Mouse (Mus musculus): ENCODE measurements at regions not wholly inside any gene's neighbourhood (a gene's known extent, or its start where the extent isn't known, plus 50 kb on each side); places are given as distances from the start of the nearest gene placed in this dataset.
"Not testable (repeated sequence)": the region's sequence is repeated elsewhere in the genome, so short reads cannot be mapped to it uniquely, and the experiment has no call there.

DNA sequence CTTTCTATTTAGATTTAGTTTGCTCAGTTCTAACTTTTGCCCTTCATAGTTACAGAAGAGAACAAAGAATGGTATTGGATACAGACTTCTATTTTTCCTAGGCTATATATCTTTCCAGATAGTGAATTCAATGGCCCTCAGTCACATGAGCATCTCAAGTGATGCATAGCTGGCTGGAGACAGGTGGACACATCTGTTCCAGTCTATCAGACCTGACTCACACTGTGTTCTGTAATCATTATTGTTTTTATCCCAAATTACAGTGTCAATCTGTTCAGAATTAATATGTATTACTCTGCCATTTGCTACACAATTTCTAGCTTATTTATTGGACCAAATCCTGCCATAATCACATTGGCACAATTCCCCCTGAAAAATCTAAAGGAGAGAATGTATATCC is 298.0 kb upstream of the Foxg1 start:
- no peaks in the 10 kb centered on the region for H3K27me3 ChIP-seq
- no peaks in the 10 kb centered on the region for H3K36me3 ChIP-seq
- no peak overlapping the region for H3K4me2 ChIP-seq (replicated peaks)
- H3K9me3 ChIP-seq: no peaks in the 10 kb centered on the region
- no peak for ATAC-seq
- no peak overlapping the region for H3K9ac ChIP-seq (replicated peaks)
- H3K27ac ChIP-seq: no peak overlapping the region
- H3K4me3 ChIP-seq (replicated peaks): no peak overlapping the region
- no peaks in the 10 kb centered on the region for H3K4me1 ChIP-seq (replicated peaks)

DNA sequence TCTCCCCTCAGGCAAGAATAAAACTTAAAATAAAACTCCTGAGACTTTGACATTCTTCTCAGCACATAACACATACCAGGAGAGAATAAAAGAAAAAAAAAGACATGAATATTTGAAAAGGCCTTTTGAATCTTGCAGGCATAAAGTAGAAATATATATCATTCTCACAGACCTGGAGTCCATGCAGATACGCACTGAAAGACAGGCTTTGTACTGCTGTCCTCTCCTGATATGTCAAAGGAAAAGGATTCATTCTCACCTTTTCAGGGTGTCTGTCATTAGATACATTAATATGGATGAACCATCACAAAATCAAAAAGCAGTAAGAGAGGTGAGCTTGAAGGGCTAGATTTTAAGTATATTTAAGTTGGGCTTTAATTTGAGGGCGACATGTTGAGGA is 296.4 kb upstream of the Foxg1 start:
- Histone ChIP-seq H3K9me3 (no peaks in the 10 kb centered on the region), H3K27me3 (no peaks in the 10 kb centered on the region), H3K4me2 (replicated peaks) (no peak overlapping the region), H3K4me1 (replicated peaks) (no peaks in the 10 kb centered on the region), H3K27ac (no peak overlapping the region), H3K9ac (replicated peaks) (no peak overlapping the region), H3K4me3 (replicated peaks) (no peak overlapping the region), H3K36me3 (no peaks in the 10 kb centered on the region)
- WGBS: 72% methylated on average over 2 of the region's 2 CpGs
- no peak for ATAC-seq

DNA sequence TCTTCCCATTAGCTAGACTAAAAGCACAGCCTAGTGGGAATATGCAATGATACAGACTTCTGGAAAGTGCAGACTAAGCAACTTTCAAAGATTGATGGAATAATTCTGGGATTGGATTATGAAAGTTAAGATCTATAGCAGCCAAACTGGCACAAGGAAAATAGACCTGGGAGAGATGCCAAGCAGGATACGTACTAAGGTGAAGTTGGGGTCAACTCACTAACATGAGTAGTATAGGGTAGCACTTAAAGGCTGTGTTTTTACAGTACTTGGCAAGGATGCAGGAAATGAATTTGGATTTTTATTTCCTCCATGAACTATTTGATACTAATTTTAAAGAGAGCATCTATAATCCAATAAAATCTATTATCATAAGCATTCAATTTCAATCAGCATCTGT is 292.3 kb upstream of the Foxg1 start:
- no peaks in the 10 kb centered on the region for H3K4me1 ChIP-seq (replicated peaks)
- no peaks in the 10 kb centered on the region for H3K9me3 ChIP-seq
- no peak for ATAC-seq

DNA sequence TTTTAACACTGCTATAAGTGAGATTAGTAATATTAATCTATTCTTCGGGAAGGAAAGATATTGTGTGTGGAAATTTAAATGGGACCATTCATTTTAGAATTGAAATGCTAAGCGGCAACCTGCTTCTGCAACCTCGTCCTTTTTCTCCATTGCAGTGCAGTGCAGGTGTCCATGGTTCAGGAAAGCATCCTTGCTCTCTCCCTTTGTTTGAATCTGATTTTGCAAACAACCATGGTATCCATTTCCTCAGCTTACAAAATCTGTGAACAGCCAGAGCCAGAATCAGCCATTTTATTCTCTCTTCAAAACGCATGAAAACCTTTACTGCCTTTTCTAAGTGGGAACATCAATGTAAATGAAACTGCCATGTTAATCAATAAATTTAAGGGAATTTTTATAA is 276.5 kb upstream of the Foxg1 start:
- Histone ChIP-seq H3K27me3 (no peaks in the 10 kb centered on the region), H3K27ac (peak overlapping the region; percentile 87), H3K4me3 (replicated peaks) (no peak overlapping the region), H3K4me2 (replicated peaks) (no peak overlapping the region), H3K9me3 (no peaks in the 10 kb centered on the region), H3K4me1 (replicated peaks) (peaks cover 12% of the 10 kb centered on the region; the same call in 1 of the 2 replicates), H3K9ac (replicated peaks) (no peak overlapping the region), H3K36me3 (no peaks in the 10 kb centered on the region)
- WGBS: 52% methylated on average over 4 of the region's 4 CpGs
- ATAC-seq: peak; percentile 73; the same call in 1 of the 2 replicates

More for the DNA sequence above, 292.3 kb upstream of the Foxg1 start:
- Histone ChIP-seq H3K27ac (no peak overlapping the region), H3K9ac (replicated peaks) (no peak overlapping the region), H3K4me3 (replicated peaks) (no peak overlapping the region), H3K4me2 (replicated peaks) (no peak overlapping the region), H3K36me3 (no peaks in the 10 kb centered on the region), H3K27me3 (no peaks in the 10 kb centered on the region)
- 88% methylated on average over 1 of the region's 1 CpGs for WGBS

DNA sequence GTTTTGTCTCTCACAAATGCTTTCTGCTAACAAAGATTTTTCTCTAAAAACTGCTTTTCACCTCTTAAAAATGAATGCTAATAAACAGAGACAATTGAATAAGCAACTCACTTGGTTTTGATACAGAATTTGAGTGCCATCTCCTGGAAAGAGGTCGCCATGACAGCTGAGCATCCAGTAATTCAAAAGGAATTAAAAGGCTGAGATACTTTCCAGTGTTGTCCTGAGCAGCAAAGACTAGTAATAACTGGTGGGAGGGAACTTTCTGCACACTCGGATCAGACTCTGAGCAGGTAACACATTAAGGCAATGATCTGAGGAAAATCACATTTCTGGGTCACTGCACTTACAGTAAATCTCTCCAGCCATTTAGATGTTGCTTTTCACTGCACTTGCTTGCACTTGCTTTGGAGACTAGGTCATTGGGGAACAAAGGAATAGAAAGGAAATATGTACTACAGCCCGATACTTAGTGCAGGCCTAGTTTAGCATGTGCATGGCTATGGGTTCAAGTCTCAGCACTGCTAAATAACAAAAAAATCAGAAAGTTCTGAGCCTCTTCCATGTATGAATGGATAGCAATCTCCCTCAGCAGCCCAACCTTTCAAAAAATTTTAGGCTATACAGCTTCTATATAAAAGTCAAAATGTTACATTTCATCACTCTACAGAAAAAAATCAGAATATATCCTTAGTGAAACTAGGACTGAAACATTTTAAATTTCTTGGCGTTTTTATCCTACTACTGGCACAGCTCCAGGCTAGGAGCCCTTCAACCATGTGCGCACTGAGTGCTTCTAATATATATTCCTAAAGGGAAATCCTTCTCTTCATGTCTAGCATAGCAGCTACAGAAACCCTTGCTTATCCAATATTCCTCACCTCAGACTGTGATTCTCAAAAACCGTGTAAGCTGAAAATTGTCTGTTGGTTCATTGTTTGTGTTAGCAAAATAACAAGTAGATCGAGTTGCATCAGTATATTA is 275.8 kb upstream of the Foxg1 start:
- H3K9ac ChIP-seq (replicated peaks): no peak overlapping the region
- H3K27me3 ChIP-seq: no peaks in the 10 kb centered on the region
- no peaks in the 10 kb centered on the region for H3K9me3 ChIP-seq
- H3K27ac ChIP-seq: peak overlapping the region; percentile 54
- no peak overlapping the region for H3K4me2 ChIP-seq (replicated peaks)
- 51% methylated on average over 7 of the region's 7 CpGs for WGBS
- ATAC-seq: peak; percentile 67
- no peaks in the 10 kb centered on the region for H3K36me3 ChIP-seq
- H3K4me3 ChIP-seq (replicated peaks): no peak overlapping the region
- peaks cover 12% of the 10 kb centered on the region; the same call in 1 of the 2 replicates for H3K4me1 ChIP-seq (replicated peaks)

DNA sequence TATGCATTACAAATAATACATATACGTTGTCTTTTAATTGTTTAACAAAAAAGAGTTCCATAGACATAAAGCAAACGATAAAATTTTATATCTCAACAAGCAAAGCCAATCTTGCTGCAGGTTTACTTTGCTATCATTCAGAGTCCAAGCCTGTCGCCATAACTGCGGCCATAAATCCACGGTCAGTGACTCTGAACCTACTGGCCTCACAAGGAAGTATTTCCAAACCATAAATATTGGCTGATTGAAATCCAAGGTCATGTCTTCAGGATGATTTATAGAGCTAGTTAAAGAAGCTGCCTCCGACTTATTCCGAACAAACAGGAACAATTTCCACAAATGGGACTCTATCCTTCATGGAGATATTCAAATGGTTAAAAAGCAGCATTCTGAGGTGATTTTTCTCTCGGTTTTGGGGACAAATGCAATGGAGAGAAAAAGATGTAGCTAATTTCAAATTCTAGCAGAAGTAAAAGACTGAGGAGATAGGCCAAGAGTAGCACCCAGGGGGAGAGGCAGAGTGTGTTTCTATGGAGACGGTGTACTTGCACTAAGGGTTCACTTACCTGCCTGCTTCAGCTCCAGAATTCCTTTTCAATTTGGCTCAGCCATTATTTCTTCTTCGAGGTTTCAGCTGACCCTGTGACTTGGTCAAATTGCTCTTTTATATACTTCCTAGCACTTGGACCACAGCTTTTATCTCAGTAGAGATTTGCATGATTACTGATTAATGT is 274.9 kb upstream of the Foxg1 start:
- no peak overlapping the region for H3K4me2 ChIP-seq (replicated peaks)
- no peak overlapping the region for H3K27ac ChIP-seq
- no peak for ATAC-seq
- no peak overlapping the region for H3K9ac ChIP-seq (replicated peaks)
- H3K36me3 ChIP-seq: no peaks in the 10 kb centered on the region
- H3K4me3 ChIP-seq (replicated peaks): no peak overlapping the region
- whole genome bisulfite sequencing: 76% methylated on average over 10 of the region's 10 CpGs
- H3K9me3 ChIP-seq: no peaks in the 10 kb centered on the region
- H3K4me1 ChIP-seq (replicated peaks): peaks cover 12% of the 10 kb centered on the region; the same call in 1 of the 2 replicates
- no peaks in the 10 kb centered on the region for H3K27me3 ChIP-seq

DNA sequence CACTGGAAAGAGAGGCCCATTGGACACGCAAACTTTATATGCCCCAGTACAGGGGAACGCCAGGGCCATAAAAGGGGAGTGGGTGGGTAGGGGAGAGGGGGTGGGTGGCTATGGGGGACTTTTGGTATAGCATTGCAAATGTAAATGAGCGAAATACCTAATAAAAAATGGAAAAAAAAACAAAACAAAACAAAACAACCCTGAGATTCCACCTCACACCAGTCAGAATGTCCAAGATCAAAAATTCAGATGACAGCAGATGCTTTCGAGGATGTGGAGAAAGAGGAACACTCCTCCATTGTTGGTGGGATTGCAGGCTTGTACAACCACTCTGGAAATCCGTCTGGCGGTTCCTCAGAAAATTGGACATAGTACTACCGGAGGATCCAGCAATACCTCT is 251.4 kb upstream of the Foxg1 start:
- H3K4me1 ChIP-seq (replicated peaks); H3K27me3 ChIP-seq; H3K4me2 ChIP-seq (replicated peaks); H3K9me3 ChIP-seq; H3K36me3 ChIP-seq; ATAC-seq; H3K27ac ChIP-seq; H3K4me3 ChIP-seq (replicated peaks); H3K9ac ChIP-seq (replicated peaks): not testable (repeated sequence)
- 82% methylated on average over 4 of the region's 7 CpGs for WGBS

DNA sequence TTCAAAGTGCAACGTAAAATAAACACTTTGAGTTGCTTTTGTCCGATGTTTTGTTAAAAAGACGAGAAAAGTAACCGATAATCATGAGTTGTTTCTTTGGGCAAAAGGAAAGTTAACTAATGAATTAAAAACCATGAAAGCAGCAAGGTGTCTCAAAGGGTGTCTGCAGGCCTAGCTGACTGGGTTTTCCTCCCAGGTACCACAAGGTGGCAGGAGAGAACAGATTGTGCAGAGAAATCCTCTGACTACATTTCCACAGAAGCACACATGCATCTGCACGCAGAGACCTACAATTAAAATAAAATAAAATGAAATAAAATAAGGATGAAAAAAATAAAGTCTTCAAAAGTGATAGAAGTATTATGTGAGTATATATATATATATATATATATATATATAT is 212.4 kb upstream of the Foxg1 start:
- Histone ChIP-seq H3K36me3 (no peaks in the 10 kb centered on the region), H3K4me3 (replicated peaks) (no peak overlapping the region), H3K4me2 (replicated peaks) (no peak overlapping the region), H3K27ac (no peak overlapping the region), H3K9ac (replicated peaks) (no peak overlapping the region), H3K4me1 (replicated peaks) (no peaks in the 10 kb centered on the region), H3K9me3 (no peaks in the 10 kb centered on the region), H3K27me3 (no peaks in the 10 kb centered on the region)
- ATAC-seq: peak; percentile 58; the same call in 1 of the 2 replicates
- WGBS: 56% methylated on average over 5 of the region's 5 CpGs

DNA sequence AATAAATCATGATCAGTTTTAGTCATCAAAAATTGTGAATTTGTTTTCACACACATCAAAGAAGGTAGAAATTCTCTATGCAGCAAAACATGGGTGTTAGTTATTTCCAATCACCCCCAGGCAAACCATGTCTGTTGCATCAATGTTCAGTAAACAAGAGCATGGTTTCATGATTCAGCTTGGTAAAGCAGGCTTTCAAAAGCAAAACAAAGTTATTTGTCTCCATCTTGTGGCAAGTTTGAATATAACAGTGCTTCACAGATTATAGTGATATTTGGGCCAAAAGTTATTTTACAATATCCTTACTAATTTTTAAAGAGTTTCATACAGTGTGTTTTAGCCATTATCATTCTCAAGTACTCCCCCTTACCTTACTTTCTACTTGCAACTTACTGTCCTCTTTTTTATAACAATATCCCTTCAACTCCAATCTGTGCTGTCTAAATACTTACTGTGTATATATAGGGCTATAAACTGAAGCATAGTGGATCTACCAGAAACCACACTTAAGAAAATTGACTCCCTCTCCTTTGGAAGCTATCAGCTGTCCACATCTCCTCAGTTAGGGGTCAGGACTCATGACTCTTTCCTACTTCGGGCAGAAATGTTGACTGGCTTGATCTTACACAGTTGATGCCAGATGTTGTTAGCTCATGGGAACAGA is 211.3 kb upstream of the Foxg1 start:
- no peaks in the 10 kb centered on the region for H3K9me3 ChIP-seq
- no peak overlapping the region for H3K9ac ChIP-seq (replicated peaks)
- 86% methylated on average over 1 of the region's 1 CpGs for WGBS
- no peak overlapping the region for H3K4me2 ChIP-seq (replicated peaks)
- H3K4me1 ChIP-seq (replicated peaks): no peaks in the 10 kb centered on the region
- no peak overlapping the region for H3K27ac ChIP-seq
- H3K36me3 ChIP-seq: no peaks in the 10 kb centered on the region
- H3K27me3 ChIP-seq: no peaks in the 10 kb centered on the region
- ATAC-seq: 0 out of 2 replicates have a peak, but pooled peaks have one; percentile 45
- no peak overlapping the region for H3K4me3 ChIP-seq (replicated peaks)

DNA sequence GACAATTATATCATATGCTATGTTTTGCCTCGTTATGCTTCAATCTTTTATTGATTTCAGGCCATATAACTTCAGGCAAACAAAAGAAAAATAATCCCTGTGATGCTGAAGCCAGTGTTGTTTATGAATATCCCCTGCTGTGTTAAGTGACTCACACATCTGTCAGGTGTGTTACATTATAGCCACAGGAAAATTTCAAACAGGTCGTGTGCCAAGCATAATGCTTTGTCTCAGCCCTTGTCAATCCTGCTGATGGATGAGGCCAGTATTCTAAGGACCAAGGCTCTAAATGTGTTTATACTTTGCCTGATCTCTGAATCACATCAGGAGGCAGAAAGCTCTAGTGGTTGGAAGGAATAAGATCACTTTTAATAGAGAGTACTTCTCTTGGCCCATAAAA is 191.1 kb upstream of the Foxg1 start:
- H3K4me2 ChIP-seq (replicated peaks): no peak overlapping the region
- H3K4me1 ChIP-seq (replicated peaks): no peaks in the 10 kb centered on the region
- no peaks in the 10 kb centered on the region for H3K27me3 ChIP-seq
- no peaks in the 10 kb centered on the region for H3K36me3 ChIP-seq
- ATAC-seq: no peak
- H3K9me3 ChIP-seq: no peaks in the 10 kb centered on the region
- H3K4me3 ChIP-seq (replicated peaks): no peak overlapping the region
- no peak overlapping the region for H3K9ac ChIP-seq (replicated peaks)
- H3K27ac ChIP-seq: no peak overlapping the region
- WGBS: 64% methylated on average over 2 of the region's 2 CpGs

DNA sequence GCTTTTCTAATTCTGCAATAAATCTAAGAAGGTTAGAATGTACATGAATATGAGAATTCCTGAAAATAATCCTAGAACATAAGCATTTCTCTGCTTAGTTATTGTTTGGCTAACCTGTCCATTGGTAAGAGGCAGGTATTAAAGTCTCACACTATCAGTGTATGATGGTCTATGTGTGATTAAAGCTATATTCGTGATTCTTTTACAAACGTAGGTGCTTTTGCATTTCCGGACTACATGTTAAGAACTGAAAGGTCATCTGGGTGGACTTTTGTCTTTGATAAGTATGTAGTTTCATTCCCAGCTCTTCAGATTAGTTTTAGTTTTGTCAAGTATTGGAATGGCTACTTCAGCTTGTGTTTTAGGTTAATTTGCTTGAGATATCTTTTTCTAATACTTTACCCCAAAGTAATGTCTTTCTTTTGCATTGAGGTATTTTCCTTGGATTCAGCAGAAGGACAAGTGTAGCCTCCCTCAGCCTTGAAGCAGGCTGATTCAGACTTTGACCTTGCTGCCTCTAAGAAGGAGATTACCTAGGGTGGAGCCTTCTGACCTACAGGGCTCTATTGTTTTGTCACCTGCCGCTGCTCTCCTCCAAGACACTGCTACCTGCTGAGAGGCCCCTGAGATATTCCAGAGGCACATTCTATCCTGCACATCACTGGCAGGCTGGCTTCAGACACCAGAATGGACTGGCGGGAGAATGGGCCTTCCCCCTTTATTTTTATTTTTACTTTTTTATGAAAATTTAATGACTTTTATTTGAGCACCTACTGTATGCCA is 148.7 kb upstream of the Foxg1 start:
- H3K27me3 ChIP-seq: no peaks in the 10 kb centered on the region
- H3K27ac ChIP-seq: no peak overlapping the region
- H3K9me3 ChIP-seq: no peaks in the 10 kb centered on the region
- no peaks in the 10 kb centered on the region for H3K36me3 ChIP-seq
- H3K4me2 ChIP-seq (replicated peaks): no peak overlapping the region
- no peak overlapping the region for H3K9ac ChIP-seq (replicated peaks)
- no peak for ATAC-seq
- 78% methylated on average over 5 of the region's 5 CpGs for WGBS
- H3K4me3 ChIP-seq (replicated peaks): no peak overlapping the region
- no peaks in the 10 kb centered on the region for H3K4me1 ChIP-seq (replicated peaks)

Data from midbrain, embryonic 13.5 days (tissue).